ENCODE assay signal across 8 mouse cellular contexts in the genomic region with DNA sequence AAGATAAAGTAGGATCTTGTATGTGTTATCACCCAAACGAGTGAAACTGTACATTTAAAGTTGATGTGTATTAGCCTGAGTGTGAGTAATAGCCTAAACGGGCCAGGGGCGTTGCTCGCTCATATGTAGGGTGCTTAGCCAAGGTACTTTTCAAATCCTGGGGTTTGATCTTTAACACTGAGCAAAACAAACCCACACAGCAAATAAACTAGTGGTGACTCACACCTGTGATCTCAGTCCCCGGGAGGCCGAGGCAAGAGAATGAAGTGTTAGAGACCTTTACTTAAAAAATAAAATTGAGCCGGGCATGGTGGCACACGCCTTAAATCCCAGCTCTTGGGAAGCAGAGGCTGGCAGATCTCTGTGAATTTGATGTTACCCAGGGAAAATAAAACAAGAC. TPM values are rescaled to one million over a fixed set of nuclear protein-coding genes. Genes with fewer than 3 reads are reported as not detected.
DNase-seq lines count a peak whose midpoint lies in the region; ATAC-seq and TF ChIP-seq lines count a peak whose summit lies in the region.

No protein-coding gene starts in this region.

- peak; percentile 25 to 54 for DNase-seq in adrenal gland, adult (ENCODE audit: inconsistent age in 2 of 2, low spot score in 1 of 2)
- DNase-seq in adrenal gland, postnatal 25 days = no peak
- no peak for DNase-seq in thymus, adult 2 months
- no peak for DNase-seq in thymus, postnatal 36 days
- DNase-seq in thymus, postnatal 4 days = peak; percentile 54
- DNase-seq in ovary, postnatal 10 days (ENCODE audit: low spot score) = no peak
- DNase-seq in left cerebral cortex, adult 9 months (ENCODE audit: low spot score in 2 of 2) = no peak

- TF ChIP-seq CTCF in thymus, adult 2 months (IDR thresholded peaks at IDR 0.05; ENCODE audit: borderline replicate concordance, control insufficient read depth, extremely low read depth, insufficient read depth, low read length, poor library complexity) = no peak

- H3K9ac ChIP-seq in limb, embryonic 13.5 days = no peak overlapping the region

- H3K4me3 ChIP-seq in thymus, adult 2 months (ENCODE audit: control insufficient read depth, insufficient read depth, low read length) = no peak overlapping the region
- peak overlapping the region; percentile 97 for H3K4me3 ChIP-seq in limb, embryonic 13.5 days

- peaks cover 16% of the 10 kb centered on the region for H3K36me3 ChIP-seq in thymus, adult 2 months (ENCODE audit: control insufficient read depth, insufficient read depth, low read length)
- peaks cover 20% of the 10 kb centered on the region for H3K36me3 ChIP-seq in limb, embryonic 13.5 days

- H3K4me2 ChIP-seq in limb, embryonic 13.5 days (replicated peaks) = peak overlapping the region; percentile 75

- H3K9me3 ChIP-seq in limb, embryonic 13.5 days = no peaks in the 10 kb centered on the region

- peak; percentile 13; the same call in 1 of the 2 replicates for ATAC-seq in limb, embryonic 13.5 days (ENCODE audit: low FRiP score, low read depth)

- WGBS in thymus, adult 2 months = 83% methylated on average over 8 of the region's 8 CpGs
- 64% methylated on average over 8 of the region's 8 CpGs for WGBS in limb, embryonic 13.5 days

- no peak for TF ChIP-seq POLR2A in thymus, adult 2 months (IDR thresholded peaks at IDR 0.05; ENCODE audit: control insufficient read depth, extremely low read depth, insufficient read depth, low read length, poor library complexity)

- peak overlapping the region; percentile 70 for H3K27ac ChIP-seq in thymus, adult 2 months (ENCODE audit: control insufficient read depth, insufficient read depth, low read length)
- no peak overlapping the region for H3K27ac ChIP-seq in limb, embryonic 13.5 days

- H3K4me1 ChIP-seq in thymus, adult 2 months (replicated peaks; ENCODE audit: control insufficient read depth, insufficient read depth, low read length) = peaks cover 18% of the 10 kb centered on the region
- peaks cover 11% of the 10 kb centered on the region for H3K4me1 ChIP-seq in limb, embryonic 13.5 days

- no peaks in the 10 kb centered on the region for H3K27me3 ChIP-seq in thymus, adult 2 months (ENCODE audit: control insufficient read depth, insufficient read depth, low read length)
- H3K27me3 ChIP-seq in limb, embryonic 13.5 days = no peaks in the 10 kb centered on the region

RNA-seq across cellular contexts. Expression of a gene that starts 0.8 kb away (rescaled TPM):
- total RNA-seq in adrenal gland, postnatal 25 days (2021) = 23.3 and 23.4 TPM in 2 replicates
- polyA plus RNA-seq in thymus, adult 2 months (2012; rRNA removed) = 67.4 and 76.9 TPM in 2 replicates
- polyA plus RNA-seq in limb, embryonic 13.5 days (2015; fragmentation: Nextera tagmentation; extraction: Ambion mirVana) = 9.4 and 10.4 TPM in 2 replicates

RNA-seq across cellular contexts. Expression of a gene that starts 22.1 kb away (rescaled TPM):
- total RNA-seq in adrenal gland, postnatal 25 days (2021) = 0.18 and 0.38 TPM in 2 replicates
- polyA plus RNA-seq in thymus, adult 2 months (2012; rRNA removed) = 18.6 and 26.5 TPM in 2 replicates
- polyA plus RNA-seq in limb, embryonic 13.5 days (2015; fragmentation: Nextera tagmentation; extraction: Ambion mirVana) = 15.1 and 19.4 TPM in 2 replicates

RNA-seq across cellular contexts. Expression of a gene that starts 37.0 kb away (rescaled TPM):
- 1.6 and 4.9 TPM in 2 replicates for total RNA-seq in adrenal gland, postnatal 25 days (2021)
- polyA plus RNA-seq in thymus, adult 2 months (2012; rRNA removed) = 6.8 and 7.2 TPM in 2 replicates
- 18.1 and 18.2 TPM in 2 replicates for polyA plus RNA-seq in limb, embryonic 13.5 days (2015; fragmentation: Nextera tagmentation; extraction: Ambion mirVana)

Comparison
In these comparisons a context has a peak if more than half of its experiments do, and no peak if none do; other contexts are left out.
1. DNase-seq: peak in adrenal gland, adult (2 of 2) and thymus, postnatal 4 days (single experiment); none in adrenal gland, postnatal 25 days (single experiment), thymus, adult 2 months (single experiment), thymus, postnatal 36 days (0 of 2), ovary, postnatal 10 days (single experiment) and left cerebral cortex, adult 9 months (0 of 2).